Mouse (Mus musculus) neural tube, embryonic 15.5 days (tissue): Measurements from ENCODE around the gene Cerkl. TPM values are rescaled to one million over a fixed set of nuclear protein-coding genes. Genes with fewer than 3 reads are reported as not detected.

Experiments used
- ATAC-seq: fragments of 200-750 bp; cut with Nextera tagmentation; 2 replicates; pipeline ENCODE4 v1.8.0; 2017; ENCODE audit warnings: mild to moderate bottlenecking, moderate TSS enrichment, moderate library complexity; ENCODE audit not compliant: low FRiP score
- H3K27ac ChIP-seq: fragments of 300-500 bp; sonication (generic); replicated peaks from 2 replicates; pipeline ENCODE4 v1.5.1; 2015; ENCODE audit warnings: mild to moderate bottlenecking, inconsistent platforms
- H3K27me3 ChIP-seq: fragments of 300-500 bp; sonication (generic); replicated peaks from 2 replicates; pipeline ENCODE4 v1.6.1; 2015; ENCODE audit warnings: inconsistent platforms
- H3K36me3 ChIP-seq: fragments of 300-500 bp; sonication (generic); 2 replicates; pipeline ENCODE4 v1.6.1; 2015; ENCODE audit warnings: inconsistent platforms
- H3K4me1 ChIP-seq: fragments of 300-500 bp; sonication (generic); 2 replicates; pipeline ENCODE4 v1.6.1; 2015; ENCODE audit warnings: inconsistent platforms
- H3K4me2 ChIP-seq: fragments of 300-500 bp; sonication (generic); 2 replicates; pipeline ENCODE4 v1.6.1; 2015; ENCODE audit warnings: inconsistent platforms, mild to moderate bottlenecking, moderate library complexity
- H3K4me3 ChIP-seq: fragments of 300-500 bp; sonication (generic); replicated peaks from 2 replicates; pipeline ENCODE4 v1.5.1; 2015; ENCODE audit warnings: mild to moderate bottlenecking, inconsistent platforms
- H3K9ac ChIP-seq: fragments of 300-500 bp; sonication (generic); replicated peaks from 2 replicates; pipeline ENCODE4 v1.6.1; 2015; ENCODE audit warnings: mild to moderate bottlenecking, inconsistent platforms
- H3K9me3 ChIP-seq: fragments of 300-500 bp; sonication (generic); replicated peaks from 2 replicates; pipeline ENCODE4 v1.6.1; 2016; ENCODE audit warnings: inconsistent platforms
- WGBS: fragments of 180-500 bp; shearing (Covaris S2); methylation state at CpG from one replicate; pipeline ENCODE4 v1.1.7; 2015; ENCODE audit warnings: mixed read lengths; 5-methylcytosine and 5-hydroxymethylcytosine counted together
- polyA plus RNA-seq: library from polyadenylated mRNA; unstranded; fragments of >200 nt; fragmentation: Nextera tagmentation; extraction: Ambion mirVana; gene quantifications from 2 replicates; pipeline ENCODE4 v1.2.1, GENCODE M21; 2015

Gene Cerkl
- 0.69 and 2.0 TPM in 2 replicates for polyA plus RNA-seq

GRCm38 (mm10) chr2:79456575-79457349 lies at the start of gene Cerkl, which contains the start of gene Neurod1:
Cerkl (minus strand) TSS chr2:79456785.
Neurod1 (minus strand) TSS chr2:79456751.
- Histone ChIP-seq H3K27me3 (peaks cover 56% of the 10 kb centered on the region), H3K27ac (0 out of 2 replicates have a peak within 1 kb of the TSS, but pooled peaks have one; percentile 48)
- peak; percentile 88 for ATAC-seq

GRCm38 (mm10) chr2:79498990-79499755 lies 42.6 kb upstream of the Cerkl start:
- H3K4me3 ChIP-seq: no peak overlapping the region
- H3K9me3 ChIP-seq: no peaks in the 10 kb centered on the region
- no peaks in the 10 kb centered on the region for H3K4me1 ChIP-seq
- no peak overlapping the region for H3K27ac ChIP-seq
- H3K36me3 ChIP-seq: no peaks in the 10 kb centered on the region
- H3K4me2 ChIP-seq: no peak overlapping the region
- WGBS: 25% methylated on average over 10 of the region's 10 CpGs
- H3K27me3 ChIP-seq: no peaks in the 10 kb centered on the region
- H3K9ac ChIP-seq: no peak overlapping the region
- peak; percentile 90 for ATAC-seq

More at GRCm38 (mm10) chr2:79456575-79457349, at the start of gene Cerkl, which contains the start of gene Neurod1:
- H3K4me1 ChIP-seq: peaks cover 47% of the 10 kb centered on the region
- peak within 1 kb of the TSS; percentile 43 for H3K4me3 ChIP-seq
- peak within 1 kb of the TSS; percentile 75 for H3K4me2 ChIP-seq
- no peaks in the 10 kb centered on the region for H3K9me3 ChIP-seq
- peak within 1 kb of the TSS; percentile 21; the same call in 1 of the 2 replicates for H3K9ac ChIP-seq
- no peaks in the 10 kb centered on the region for H3K36me3 ChIP-seq
- WGBS: under 1% methylated on average over 39 of the region's 42 CpGs

GRCm38 (mm10) chr2:79485127-79485526 lies 28.5 kb upstream of the Cerkl start:
- Histone ChIP-seq H3K9ac (no peak overlapping the region), H3K4me1 (no peaks in the 10 kb centered on the region), H3K9me3 (no peaks in the 10 kb centered on the region), H3K27ac (no peak overlapping the region), H3K4me2 (no peak overlapping the region), H3K36me3 (no peaks in the 10 kb centered on the region), H3K27me3 (no peaks in the 10 kb centered on the region), H3K4me3 (no peak overlapping the region)
- no peak for ATAC-seq
- 59% methylated on average over 3 of the region's 3 CpGs for WGBS

GRCm38 (mm10) chr2:79482511-79482910 lies 25.9 kb upstream of the Cerkl start:
- WGBS: 93% methylated on average over 2 of the region's 2 CpGs
- no peaks in the 10 kb centered on the region for H3K36me3 ChIP-seq

GRCm38 (mm10) chr2:79462411-79462810 lies 5.8 kb upstream of the Cerkl start:
- Histone ChIP-seq H3K4me1 (peaks cover 19% of the 10 kb centered on the region), H3K9ac (no peak overlapping the region), H3K9me3 (no peaks in the 10 kb centered on the region), H3K4me3 (no peak overlapping the region), H3K27ac (no peak overlapping the region), H3K36me3 (no peaks in the 10 kb centered on the region), H3K4me2 (no peak overlapping the region), H3K27me3 (peaks cover 47% of the 10 kb centered on the region)
- no peak for ATAC-seq
- 91% methylated on average over 4 of the region's 4 CpGs for WGBS

More at GRCm38 (mm10) chr2:79482511-79482910, 25.9 kb upstream of the Cerkl start:
- Histone ChIP-seq H3K27me3 (no peaks in the 10 kb centered on the region), H3K4me2 (no peak overlapping the region), H3K4me3 (no peak overlapping the region), H3K4me1 (no peaks in the 10 kb centered on the region), H3K9me3 (no peaks in the 10 kb centered on the region), H3K27ac (no peak overlapping the region), H3K9ac (no peak overlapping the region)
- ATAC-seq: no peak

GRCm38 (mm10) chr2:79461861-79462260 lies 5.3 kb upstream of the Cerkl start:
- Histone ChIP-seq H3K27me3 (peaks cover 47% of the 10 kb centered on the region), H3K27ac (no peak overlapping the region), H3K9me3 (no peaks in the 10 kb centered on the region), H3K9ac (no peak overlapping the region), H3K4me1 (peaks cover 22% of the 10 kb centered on the region), H3K36me3 (no peaks in the 10 kb centered on the region), H3K4me2 (no peak overlapping the region), H3K4me3 (no peak overlapping the region)
- WGBS: 84% methylated on average over 2 of the region's 2 CpGs
- ATAC-seq: no peak

- Histone ChIP-seq H3K4me1 (peaks cover 34% of the 10 kb centered on the region), H3K27ac (no peak overlapping the region; the same call in 1 of the 2 replicates), H3K36me3 (no peaks in the 10 kb centered on the region), H3K4me3 (no peak overlapping the region), H3K9ac (no peak overlapping the region), H3K9me3 (no peaks in the 10 kb centered on the region), H3K4me2 (no peak overlapping the region), H3K27me3 (peaks cover 56% of the 10 kb centered on the region)
- no peak for ATAC-seq
- 12% methylated on average over 2 of the region's 2 CpGs for WGBS
These were observed 4.0 kb upstream of the Cerkl start for GRCm38 (mm10) chr2:79460586-79460985.

- Histone ChIP-seq H3K27ac (no peak overlapping the region; the same call in 1 of the 2 replicates), H3K9me3 (no peaks in the 10 kb centered on the region), H3K9ac (0 out of 2 replicates have a peak overlapping the region, but pooled peaks have one; percentile 17), H3K4me2 (peak overlapping the region; percentile 52), H3K4me1 (peaks cover 36% of the 10 kb centered on the region), H3K36me3 (no peaks in the 10 kb centered on the region), H3K4me3 (peak overlapping the region; percentile 19), H3K27me3 (peaks cover 60% of the 10 kb centered on the region)
- ATAC-seq: no peak
- 4% methylated on average over 14 of the region's 14 CpGs for WGBS
These were observed 3.5 kb upstream of the Cerkl start for GRCm38 (mm10) chr2:79460107-79460506.

GRCm38 (mm10) chr2:79459061-79460045 lies 2.8 kb upstream of the Cerkl start:
- H3K9ac ChIP-seq: 0 out of 2 replicates have a peak overlapping the region, but pooled peaks have one; percentile 17
- no peaks in the 10 kb centered on the region for H3K36me3 ChIP-seq
- H3K4me2 ChIP-seq: peak overlapping the region; percentile 52
- peaks cover 40% of the 10 kb centered on the region for H3K4me1 ChIP-seq
- H3K4me3 ChIP-seq: peak overlapping the region; percentile 19
- H3K27ac ChIP-seq: no peak overlapping the region
- WGBS: under 1% methylated on average over 44 of the region's 44 CpGs
- H3K27me3 ChIP-seq: peaks cover 67% of the 10 kb centered on the region
- no peaks in the 10 kb centered on the region for H3K9me3 ChIP-seq
- no peak for ATAC-seq

- 25% methylated on average over 3 of the region's 3 CpGs for WGBS
- H3K27me3 ChIP-seq: peaks cover 63% of the 10 kb centered on the region
- no peak overlapping the region for H3K9ac ChIP-seq
- no peak overlapping the region for H3K4me3 ChIP-seq
- no peaks in the 10 kb centered on the region for H3K36me3 ChIP-seq
- no peak for ATAC-seq
- peaks cover 47% of the 10 kb centered on the region for H3K4me1 ChIP-seq
- no peak overlapping the region for H3K4me2 ChIP-seq
- H3K9me3 ChIP-seq: no peaks in the 10 kb centered on the region
- no peak overlapping the region for H3K27ac ChIP-seq
These were observed 1.3 kb upstream of the Cerkl start for GRCm38 (mm10) chr2:79457932-79458331.

GRCm38 (mm10) chr2:79457434-79457833 lies 849 bp upstream of the Cerkl start:
- no peak overlapping the region for H3K4me2 ChIP-seq
- no peak overlapping the region for H3K27ac ChIP-seq

More at GRCm38 (mm10) chr2:79457434-79457833, 849 bp upstream of the Cerkl start:
- H3K27me3 ChIP-seq: peaks cover 61% of the 10 kb centered on the region
- H3K36me3 ChIP-seq: no peaks in the 10 kb centered on the region
- 54% methylated on average over 3 of the region's 3 CpGs for WGBS
- H3K9ac ChIP-seq: no peak overlapping the region
- H3K4me1 ChIP-seq: peaks cover 47% of the 10 kb centered on the region
- H3K4me3 ChIP-seq: no peak overlapping the region
- ATAC-seq: no peak
- H3K9me3 ChIP-seq: no peaks in the 10 kb centered on the region
